Mouse (Mus musculus) splenic B cell, adult 2 months (primary cell): ENCODE measurements around the gene Hs1bp3.

Experiments
- DNase-seq: peaks from one replicate; pipeline ENCODE4 v3.0.0-alpha.2; 2011; ENCODE audit warnings: low read depth, low spot score
- H3K27me3 ChIP-seq: 2 replicates; pipeline ENCODE4 v1.6.1; 2012; ENCODE audit warnings: mild to moderate bottlenecking, low read length, moderate library complexity, mixed read lengths; ENCODE audit not compliant: control insufficient read depth, poor library complexity, insufficient read depth, severe bottlenecking
- H3K36me3 ChIP-seq: 2 replicates; pipeline ENCODE4 v1.6.1; 2012; ENCODE audit warnings: mild to moderate bottlenecking, low read length, moderate library complexity, mixed read lengths; ENCODE audit not compliant: control insufficient read depth, poor library complexity, insufficient read depth, severe bottlenecking

Gene Hs1bp3

DNA sequence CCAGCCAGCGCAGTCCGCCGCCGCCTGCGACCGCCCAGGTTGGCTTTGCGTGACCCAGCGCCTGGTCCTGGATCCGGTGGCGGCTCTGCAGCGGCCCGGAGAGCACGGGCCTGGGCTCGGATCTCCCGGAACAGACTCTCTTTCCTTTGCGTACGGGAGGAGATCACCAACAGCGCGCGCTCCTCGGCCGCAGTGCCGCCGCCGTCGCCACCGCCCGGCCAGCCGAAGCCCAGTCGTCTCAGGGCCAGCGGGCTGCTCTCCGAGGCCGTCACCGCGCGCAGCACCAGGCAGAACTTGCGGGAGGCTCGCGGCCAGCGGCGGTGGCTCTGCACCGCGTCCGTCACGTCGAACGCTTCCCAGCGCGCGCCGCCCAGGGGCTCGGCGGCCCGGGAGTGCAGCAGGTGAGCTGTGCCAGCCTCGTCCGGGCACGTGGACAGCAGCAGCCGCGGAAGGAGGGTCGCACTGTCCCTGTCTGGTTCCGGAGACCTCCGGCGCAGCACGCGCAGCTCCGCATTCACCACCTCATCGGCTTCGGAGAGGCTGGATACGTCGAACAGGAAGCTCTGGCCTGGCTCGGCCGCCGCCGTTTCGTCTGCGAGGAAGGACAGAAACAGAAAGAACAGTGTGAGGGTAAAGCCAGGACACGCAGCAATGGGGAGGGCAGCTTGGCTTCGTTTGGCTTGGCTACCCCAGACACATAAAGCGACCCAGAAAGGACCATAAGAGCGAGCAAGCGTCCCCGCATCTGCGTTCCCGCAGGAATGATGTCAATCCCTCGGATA is 14.7 kb upstream of the Hs1bp3 start:
- DNase-seq, result no peak
- Histone ChIP-seq H3K36me3 (no peaks in the 10 kb centered on the region), H3K27me3 (peaks cover 2% of the 10 kb centered on the region)

GRCm38 (mm10) chr12:8299143-8300110 is 13.8 kb upstream of the Hs1bp3 start:
- H3K27me3 ChIP-seq, result peaks cover 2% of the 10 kb centered on the region
- no peak for DNase-seq
- H3K36me3 ChIP-seq, result no peaks in the 10 kb centered on the region

GRCm38 (mm10) chr12:8300111-8300480 is 13.1 kb upstream of the Hs1bp3 start:
- no peak for DNase-seq
- H3K27me3 ChIP-seq, result peaks cover 2% of the 10 kb centered on the region
- no peaks in the 10 kb centered on the region for H3K36me3 ChIP-seq

GRCm38 (mm10) chr12:8300521-8300920 is 12.7 kb upstream of the Hs1bp3 start:
- Histone ChIP-seq H3K36me3 (no peaks in the 10 kb centered on the region), H3K27me3 (peaks cover 2% of the 10 kb centered on the region)
- no peak for DNase-seq

DNA sequence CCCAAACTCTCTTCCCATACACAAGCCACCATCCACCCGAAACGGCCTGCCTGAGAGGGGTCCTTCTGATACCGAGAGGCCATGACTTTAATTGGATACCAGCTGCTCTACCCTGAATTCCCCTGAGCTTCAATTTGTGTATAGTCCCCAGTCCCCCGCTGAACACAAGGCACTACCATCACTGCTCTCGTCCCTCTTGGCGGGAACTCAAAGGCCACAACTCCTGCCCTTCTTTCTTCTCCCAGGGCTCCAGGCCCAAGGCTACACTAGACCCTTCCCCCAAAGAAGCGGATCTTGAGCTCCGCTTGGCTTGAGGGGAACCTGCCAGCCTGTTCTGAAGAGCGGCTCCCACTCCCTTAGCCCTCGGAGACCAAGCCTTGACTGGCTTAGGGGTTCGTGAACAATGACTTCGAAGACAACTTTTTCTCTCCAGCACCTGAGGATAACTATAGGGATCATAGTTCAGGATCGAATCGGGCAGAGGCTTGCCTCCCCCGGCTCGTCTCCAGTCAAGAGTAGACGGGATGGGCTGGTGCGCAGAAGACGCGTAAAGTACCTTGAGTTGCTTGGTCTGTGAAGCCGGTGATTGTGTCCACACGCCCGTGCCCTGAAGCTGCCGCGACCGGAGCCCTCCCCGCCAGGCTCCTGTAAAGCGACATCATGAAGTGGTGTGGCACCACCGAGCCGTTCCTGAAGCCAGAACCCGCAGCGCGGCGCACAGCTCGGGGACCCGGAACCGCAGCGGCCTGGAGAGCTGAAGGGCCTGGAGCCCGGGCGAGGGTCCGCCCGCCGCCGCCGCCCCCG is 12.0 kb upstream of the Hs1bp3 start:
- peaks cover 2% of the 10 kb centered on the region for H3K27me3 ChIP-seq
- no peaks in the 10 kb centered on the region for H3K36me3 ChIP-seq
- no peak for DNase-seq

DNA sequence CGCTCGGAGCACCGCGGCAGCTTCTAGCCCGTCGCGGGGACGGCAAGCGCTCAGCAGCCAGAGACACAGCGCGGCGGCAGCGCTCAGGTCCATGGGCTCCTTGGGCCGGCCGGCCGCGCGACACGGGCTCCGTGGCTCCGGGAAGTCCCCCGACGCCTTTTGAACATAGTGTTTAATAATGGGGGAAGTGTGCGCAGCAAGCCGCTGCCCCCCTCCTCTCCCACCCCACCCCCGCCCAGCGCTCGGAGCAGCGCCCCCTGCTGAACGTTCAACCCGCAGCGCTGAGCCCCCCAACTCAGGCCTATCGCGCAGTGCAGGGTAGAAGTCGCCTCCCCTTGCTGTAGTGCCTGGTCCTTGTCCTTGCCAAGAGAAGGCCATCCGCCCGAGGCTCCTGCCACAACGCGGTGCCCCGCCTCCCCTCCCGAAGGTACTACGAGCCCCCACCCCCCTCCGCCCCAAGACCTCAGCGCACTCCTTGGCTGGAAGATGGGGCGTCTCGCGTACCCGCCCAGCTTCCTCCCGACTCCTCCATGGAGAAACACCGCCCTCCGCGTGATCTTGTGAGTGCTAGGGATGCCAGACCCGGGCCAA is 11.3 kb upstream of the Hs1bp3 start, which contains the start of gene Gdf7:
TSS of gene Gdf7 (minus strand) at position 114 of the 591 bp plus-strand sequence.
- DNase-seq, result peak; percentile 32
- Histone ChIP-seq H3K36me3 (no peaks in the 10 kb centered on the region), H3K27me3 (peaks cover 2% of the 10 kb centered on the region)

GRCm38 (mm10) chr12:8305258-8305657 is 8.0 kb upstream of the Hs1bp3 start:
- Histone ChIP-seq H3K27me3 (peaks cover 2% of the 10 kb centered on the region), H3K36me3 (no peaks in the 10 kb centered on the region)
- DNase-seq, result no peak

GRCm38 (mm10) chr12:8306432-8306831 is 6.8 kb upstream of the Hs1bp3 start:
- Histone ChIP-seq H3K36me3 (no peaks in the 10 kb centered on the region), H3K27me3 (peaks cover 2% of the 10 kb centered on the region)
- peak; percentile 74 for DNase-seq

GRCm38 (mm10) chr12:8306910-8307309 is 6.3 kb upstream of the Hs1bp3 start:
- H3K36me3 ChIP-seq, result no peaks in the 10 kb centered on the region
- DNase-seq, result peak; percentile 60
- H3K27me3 ChIP-seq, result peaks cover 2% of the 10 kb centered on the region

DNA sequence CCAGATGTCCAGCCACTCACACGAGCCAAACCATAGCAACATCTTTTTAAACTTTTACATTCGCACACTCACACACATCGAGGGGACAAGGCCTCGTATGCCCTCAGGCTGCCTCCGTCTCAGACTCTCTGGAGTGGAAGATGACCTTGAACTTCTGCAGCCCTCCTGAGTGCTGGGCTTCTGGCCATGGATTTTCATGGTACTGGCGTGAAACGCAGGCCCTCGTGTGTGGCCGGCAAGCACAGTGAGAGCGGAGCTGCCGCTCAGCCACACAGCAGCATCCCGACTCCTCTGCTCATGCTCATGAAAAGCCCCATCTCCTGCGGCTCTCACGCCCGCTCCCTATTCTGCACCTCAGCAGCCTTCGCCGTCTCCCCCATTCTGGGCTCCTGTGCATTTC is 2.2 kb upstream of the Hs1bp3 start:
- DNase-seq, result no peak
- H3K36me3 ChIP-seq, result no peaks in the 10 kb centered on the region
- no peaks in the 10 kb centered on the region for H3K27me3 ChIP-seq

GRCm38 (mm10) chr12:8312266-8312665 is 966 bp upstream of the Hs1bp3 start:
- H3K27me3 ChIP-seq, result no peaks in the 10 kb centered on the region
- DNase-seq, result no peak
- no peaks in the 10 kb centered on the region for H3K36me3 ChIP-seq

DNA sequence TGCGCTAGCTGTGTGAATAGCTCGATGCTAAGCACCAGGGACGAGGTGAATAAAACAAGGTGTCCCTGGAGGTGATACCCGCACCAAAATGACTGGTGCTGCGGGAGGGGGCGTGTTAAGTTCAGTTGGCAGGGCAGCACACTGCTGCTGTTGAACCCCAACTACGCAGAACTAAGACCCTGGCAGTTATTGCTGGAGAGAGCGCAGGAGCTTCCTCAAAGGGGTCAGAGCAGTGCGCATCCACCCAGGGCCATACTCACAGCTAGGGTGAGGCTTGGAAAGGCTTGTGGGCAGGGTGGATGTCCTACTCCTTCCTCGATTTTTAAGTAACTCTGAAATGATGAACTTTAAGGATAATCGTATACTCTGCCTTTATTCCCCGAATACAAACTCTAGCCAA is 541 bp downstream of the Hs1bp3 start:
- H3K36me3 ChIP-seq, result no peaks in the 10 kb centered on the region
- DNase-seq, result no peak
- no peaks in the 10 kb centered on the region for H3K27me3 ChIP-seq

DNA sequence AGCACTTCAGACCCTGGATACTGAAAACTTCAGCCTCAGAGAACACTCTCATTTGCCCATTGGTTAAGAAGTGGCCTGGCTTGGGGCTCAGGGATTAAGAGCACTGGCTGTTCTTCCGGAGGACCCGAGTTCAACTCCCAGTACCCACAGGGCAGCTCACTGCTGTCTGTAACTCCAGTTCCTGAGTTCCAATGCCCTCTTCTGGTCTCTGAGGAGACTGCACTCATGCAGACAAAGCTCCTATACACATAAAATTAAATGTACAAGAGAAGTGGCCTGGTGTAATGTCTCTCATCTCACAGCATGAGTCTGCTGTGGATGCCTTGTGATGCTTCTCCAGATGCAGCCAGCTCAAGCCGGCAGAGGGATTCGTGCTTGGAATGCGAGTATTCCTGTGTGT is 3.3 kb downstream of the Hs1bp3 start:
- peak; percentile 34 for DNase-seq
- H3K36me3 ChIP-seq, result no peaks in the 10 kb centered on the region
- no peaks in the 10 kb centered on the region for H3K27me3 ChIP-seq

DNA sequence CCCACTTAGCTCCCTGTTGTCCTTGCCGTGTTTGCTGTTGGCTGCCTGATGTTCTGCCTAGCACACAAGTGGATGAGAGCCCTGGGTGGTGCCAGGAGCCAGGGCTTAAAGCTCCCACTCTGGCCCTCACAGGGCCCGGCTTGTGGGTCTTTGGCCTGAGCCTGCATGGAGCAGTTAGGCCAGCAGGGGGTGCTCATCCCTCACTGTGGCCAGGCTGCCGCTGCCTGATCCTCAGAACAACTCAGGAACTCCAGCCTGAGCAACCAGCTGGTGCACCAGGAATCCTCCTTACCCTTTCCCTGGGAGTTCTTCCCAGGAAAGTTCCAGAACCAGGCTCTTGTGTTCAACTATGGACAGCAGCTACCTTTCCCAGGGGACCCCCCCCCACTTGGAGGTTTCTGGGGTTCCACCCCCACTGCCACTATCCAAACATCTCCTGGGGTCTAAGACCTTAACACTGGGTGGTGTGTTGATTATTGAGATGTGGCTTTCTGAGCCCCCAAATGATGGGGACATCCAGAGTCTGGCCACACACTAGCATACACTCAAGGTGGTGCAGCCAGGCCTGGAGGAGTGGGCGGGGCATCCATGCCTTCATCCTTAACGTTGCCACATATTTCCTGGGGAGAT is 7.0 kb downstream of the Hs1bp3 start:
- peak; percentile 77 for DNase-seq
- no peaks in the 10 kb centered on the region for H3K27me3 ChIP-seq
- H3K36me3 ChIP-seq, result no peaks in the 10 kb centered on the region; the same call in 1 of the 2 replicates
